Mouse (Mus musculus) G1E (cell line): ENCODE measurements at regions not wholly inside any gene's neighbourhood (a gene's known extent, or its start where the extent isn't known, plus 50 kb on each side); places are given as distances from the start of the nearest gene placed in this dataset.

Experiments used
- ATAC-seq: 2 replicates; pipeline ENCODE4 v1.8.0; 2016; ENCODE audit warnings: mild to moderate bottlenecking; ENCODE audit not compliant: insufficient number of reproducible peaks, poor library complexity, low FRiP score, severe bottlenecking; ENCODE audit errors: extremely low read depth
- DNase-seq: peaks from one replicate; pipeline ENCODE4 v3.0.0; 2012; ENCODE audit warnings: low spot score
- H3K27me3 ChIP-seq: 2 replicates; pipeline ENCODE4 v1.6.1; 2012; ENCODE audit warnings: mild to moderate bottlenecking, low read length, inconsistent platforms; ENCODE audit not compliant: insufficient read depth
- H3K36me3 ChIP-seq: replicated peaks from 2 replicates; pipeline ENCODE3; 2012; ENCODE audit warnings: mild to moderate bottlenecking, inconsistent platforms
- H3K4me1 ChIP-seq: 2 replicates; pipeline ENCODE4 v1.6.1; 2012; ENCODE audit warnings: low read depth, low read length, inconsistent platforms, mixed read lengths; ENCODE audit not compliant: insufficient read depth
- H3K4me3 ChIP-seq: 2 replicates; pipeline ENCODE4 v1.5.1; 2012; ENCODE audit warnings: low read depth, mild to moderate bottlenecking, inconsistent platforms, low read length, moderate library complexity, mixed read lengths
- H3K9me3 ChIP-seq: replicated peaks from 2 replicates; pipeline ENCODE4 v1.6.1; 2012; ENCODE audit warnings: inconsistent platforms
- CTCF ChIP-seq: IDR thresholded peaks from 2 replicates; pipeline ENCODE4 v1.5.1; 2012; ENCODE audit warnings: low read depth, low read length, inconsistent platforms, mixed read lengths
- GATA1 ChIP-seq: IDR thresholded peaks from 2 replicates; pipeline ENCODE4 v1.6.1; 2012; ENCODE audit warnings: borderline replicate concordance, low read length, inconsistent platforms, mixed read lengths
- GATA2 ChIP-seq: IDR thresholded peaks from 2 replicates; pipeline ENCODE4 v1.6.1; 2012; ENCODE audit warnings: low read depth, low read length, inconsistent platforms, borderline replicate concordance
- POLR2AphosphoS5 ChIP-seq: IDR thresholded peaks from 2 replicates; pipeline ENCODE4 v1.6.1; 2012; ENCODE audit warnings: low read depth, low read length, inconsistent platforms; ENCODE audit not compliant: insufficient replicate concordance
- TAL1 ChIP-seq: conservative IDR thresholded peaks from 2 replicates; pipeline ENCODE4 v1.6.1; 2012; ENCODE audit warnings: low read depth, low read length, inconsistent platforms, mixed read lengths

DNA sequence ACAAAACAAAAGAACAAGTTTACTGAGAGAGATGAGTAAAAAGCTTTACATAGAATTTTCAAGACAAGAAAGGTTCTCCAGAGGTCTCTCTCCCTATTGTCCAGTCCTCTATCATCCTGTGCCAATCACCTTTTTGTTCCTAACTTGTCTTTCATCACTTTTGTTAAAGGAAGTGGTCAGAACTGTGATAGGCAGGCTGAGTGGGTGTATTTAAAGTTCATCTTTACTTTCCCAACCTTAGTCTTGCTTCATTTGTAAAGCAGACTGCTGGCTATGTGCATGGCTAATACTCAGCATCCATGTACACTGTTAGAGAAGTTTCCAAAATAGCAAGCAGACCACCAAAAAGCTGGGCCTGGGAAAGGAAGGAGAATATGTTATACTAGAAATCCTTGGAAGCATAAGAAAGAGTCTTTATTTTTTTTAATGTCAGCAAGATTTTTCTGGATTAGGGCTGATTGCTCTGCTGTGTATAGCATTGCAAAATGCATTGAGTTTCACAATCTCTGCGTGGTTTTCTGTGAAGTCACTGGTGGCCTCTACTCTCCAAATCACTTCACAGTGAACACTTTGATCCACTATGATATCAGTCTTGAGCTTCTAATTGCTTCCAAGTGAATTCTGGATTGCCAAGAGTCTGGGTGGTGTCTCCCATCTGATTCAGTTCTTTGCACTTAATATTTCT, 973.8 kb downstream of the Gsdmc2 start:
- Histone ChIP-seq H3K27me3 (no peaks in the 10 kb centered on the region), H3K4me3 (no peak overlapping the region), H3K9me3 (no peaks in the 10 kb centered on the region), H3K36me3 (no peaks in the 10 kb centered on the region), H3K4me1 (no peaks in the 10 kb centered on the region)
- ATAC-seq, result no peak
- TF ChIP-seq TAL1 (no peak), GATA2 (no peak), POLR2AphosphoS5 (no peak), GATA1 (no peak), CTCF (no peak)
- DNase-seq, result no peak

DNA sequence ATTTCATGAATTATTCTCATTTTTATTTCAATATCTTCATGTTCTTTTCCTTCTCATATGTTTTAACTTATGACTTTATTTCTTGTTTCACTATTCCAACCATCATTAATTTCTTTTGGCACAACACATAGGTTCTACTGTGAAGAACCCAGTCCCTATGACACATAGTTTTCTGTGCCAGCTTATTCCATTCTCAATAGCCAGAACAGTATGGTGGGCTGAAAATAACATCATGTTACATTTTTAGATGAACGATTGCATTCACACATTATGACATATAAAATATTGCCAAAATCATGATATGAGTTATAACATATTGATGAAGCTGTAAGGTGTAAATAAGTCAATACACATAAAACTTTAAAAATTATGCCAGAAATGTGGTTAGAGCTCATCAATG, 982.4 kb downstream of the Gsdmc2 start:
- Histone ChIP-seq H3K9me3 (no peaks in the 10 kb centered on the region), H3K36me3 (no peaks in the 10 kb centered on the region), H3K4me3 (no peak overlapping the region), H3K4me1 (no peaks in the 10 kb centered on the region), H3K27me3 (no peaks in the 10 kb centered on the region)
- ATAC-seq, result no peak
- no peak for DNase-seq
- TF ChIP-seq GATA2, result no peak
- no peak for TF ChIP-seq POLR2AphosphoS5
- no peak for TF ChIP-seq TAL1
- TF ChIP-seq CTCF, result no peak
- no peak for TF ChIP-seq GATA1

DNA sequence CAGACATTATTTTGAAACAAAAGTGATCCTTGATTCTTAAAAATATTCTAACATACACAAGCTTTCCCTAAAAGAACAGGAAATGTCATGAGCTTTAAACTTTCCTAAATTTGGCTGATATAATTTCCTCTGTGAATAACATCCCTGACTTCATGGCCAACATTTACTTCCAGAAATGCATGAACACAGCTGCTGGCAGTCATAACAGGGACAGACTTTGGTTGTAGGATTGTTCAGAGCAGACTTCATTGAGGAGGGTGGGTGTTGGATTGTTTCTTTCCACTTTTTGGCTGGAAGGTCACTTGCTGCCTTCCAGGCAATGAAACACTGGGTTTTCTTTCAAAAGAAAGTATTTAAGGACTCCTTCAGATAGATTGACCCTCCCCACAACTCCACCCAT, 983.6 kb downstream of the Gsdmc2 start:
- Histone ChIP-seq H3K27me3 (no peaks in the 10 kb centered on the region), H3K9me3 (no peaks in the 10 kb centered on the region), H3K36me3 (no peaks in the 10 kb centered on the region), H3K4me3 (no peak overlapping the region), H3K4me1 (no peaks in the 10 kb centered on the region)
- DNase-seq, result no peak
- no peak for ATAC-seq
- TF ChIP-seq CTCF, result no peak
- no peak for TF ChIP-seq TAL1
- no peak for TF ChIP-seq POLR2AphosphoS5
- TF ChIP-seq GATA2, result no peak
- TF ChIP-seq GATA1, result no peak

DNA sequence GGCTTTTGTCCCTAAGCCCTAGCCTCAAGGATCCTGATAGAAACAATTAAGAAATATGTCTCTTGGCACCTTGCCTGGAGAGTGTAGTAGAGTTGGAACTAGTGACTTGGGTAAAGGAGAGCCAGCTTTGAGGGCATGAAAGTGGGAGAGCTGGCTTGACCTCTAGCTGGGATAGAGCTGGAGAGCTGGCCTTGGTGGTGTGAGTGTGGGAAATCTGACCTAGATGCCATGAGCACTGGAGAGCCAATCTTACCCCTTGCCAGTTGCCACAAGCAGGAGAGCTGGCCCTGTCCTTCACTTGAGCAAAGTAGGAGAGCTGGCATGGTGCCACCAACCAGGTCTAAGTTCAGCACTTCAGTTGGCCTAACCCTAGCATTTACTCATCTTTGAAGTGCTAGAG, 995.7 kb downstream of the Gsdmc2 start:
- DNase-seq (no peak), ATAC-seq (no peak)
- Histone ChIP-seq H3K9me3 (no peaks in the 10 kb centered on the region), H3K4me3 (no peak overlapping the region), H3K36me3 (no peaks in the 10 kb centered on the region), H3K4me1 (no peaks in the 10 kb centered on the region), H3K27me3 (peaks cover 2% of the 10 kb centered on the region; the same call in 1 of the 2 replicates)
- no peak for TF ChIP-seq POLR2AphosphoS5
- TF ChIP-seq CTCF, result no peak
- TF ChIP-seq TAL1, result no peak
- no peak for TF ChIP-seq GATA2
- TF ChIP-seq GATA1, result no peak

- no peak for TF ChIP-seq GATA2
- no peak for TF ChIP-seq POLR2AphosphoS5
- TF ChIP-seq GATA1, result no peak
- TF ChIP-seq CTCF, result no peak
- no peak for TF ChIP-seq TAL1
- Histone ChIP-seq H3K27me3 (peaks cover 2% of the 10 kb centered on the region; the same call in 1 of the 2 replicates), H3K36me3 (no peaks in the 10 kb centered on the region), H3K9me3 (no peaks in the 10 kb centered on the region), H3K4me1 (no peaks in the 10 kb centered on the region), H3K4me3 (no peak overlapping the region)
- ATAC-seq, result no peak
- DNase-seq, result no peak
These were observed 999.1 kb downstream of the Gsdmc2 start for GRCm38 (mm10) chr15:62845884-62846283.

DNA sequence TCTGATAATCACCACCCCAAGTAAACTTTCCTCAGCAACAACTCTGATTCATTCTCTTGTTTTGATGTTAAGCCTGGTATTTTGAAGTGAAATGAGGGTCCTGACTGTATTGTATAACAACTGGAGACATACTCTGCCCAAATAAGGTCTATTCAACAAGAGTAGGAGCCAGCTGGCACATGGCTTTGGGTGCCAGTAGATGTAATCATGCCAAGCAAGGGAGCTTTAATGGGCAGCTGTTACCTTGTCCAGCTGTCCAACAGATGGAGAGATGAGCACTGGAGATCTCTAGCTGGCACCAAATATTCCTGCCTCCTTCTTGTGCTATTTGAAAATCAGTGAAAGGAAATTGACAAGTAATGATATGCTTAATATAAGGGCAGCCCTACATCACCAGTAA, 1019.4 kb downstream of the Gsdmc2 start:
- TF ChIP-seq POLR2AphosphoS5 (no peak), GATA2 (no peak), TAL1 (no peak)
- ATAC-seq, result no peak

More for the DNA sequence above, 1019.4 kb downstream of the Gsdmc2 start:
- no peak for DNase-seq
- no peaks in the 10 kb centered on the region for H3K36me3 ChIP-seq
- no peak overlapping the region for H3K4me3 ChIP-seq
- H3K9me3 ChIP-seq, result no peaks in the 10 kb centered on the region
- no peaks in the 10 kb centered on the region for H3K4me1 ChIP-seq
- no peaks in the 10 kb centered on the region for H3K27me3 ChIP-seq
